Mouse (Mus musculus): ENCODE results near the gene Prss47.
A peak's percentile ranks its signal among the peaks of the same experiment; 100 is the strongest.

The Prss47 gene

GRCm38 (mm10) chr13:65052660-65053059 is at the start of gene Prss47:
TSS of gene Prss47 (minus strand) at chr13:65052760.
- DNase-seq (ENCODE audit: low read depth, low spot score) = no peak

- peak; percentile 2 for DNase-seq (ENCODE audit: low read depth, low spot score)
Observed at GRCm38 (mm10) chr13:65101232-65101631, 48.7 kb upstream of the Prss47 start.

- DNase-seq (ENCODE audit: low read depth, low spot score) = no peak
Observed at GRCm38 (mm10) chr13:65100678-65101077, 48.1 kb upstream of the Prss47 start.

GRCm38 (mm10) chr13:65097018-65097417 is 44.5 kb upstream of the Prss47 start:
- no peak for DNase-seq (ENCODE audit: low read depth, low spot score)

- DNase-seq (ENCODE audit: low read depth, low spot score) = no peak
Observed at GRCm38 (mm10) chr13:65095923-65096322, 43.4 kb upstream of the Prss47 start.

- DNase-seq (ENCODE audit: low read depth, low spot score) = no peak
Observed at GRCm38 (mm10) chr13:65069969-65070368, 17.4 kb upstream of the Prss47 start.

GRCm38 (mm10) chr13:65035057-65035456 is 17.5 kb downstream of the Prss47 start:
- peak; percentile 8 for DNase-seq (ENCODE audit: low read depth, low spot score)

GRCm38 (mm10) chr13:65032758-65033157 is 19.8 kb downstream of the Prss47 start, which contains the start of gene Spata31d1c:
TSS of gene Spata31d1c (plus strand) at chr13:65033058.
- no peak for DNase-seq (ENCODE audit: low read depth, low spot score)

GRCm38 (mm10) chr13:65011052-65011738 is 41.4 kb downstream of the Prss47 start:
- DNase-seq (ENCODE audit: low read depth, low spot score) = no peak

GRCm38 (mm10) chr13:65007971-65008370 is 44.6 kb downstream of the Prss47 start:
- no peak for DNase-seq (ENCODE audit: low read depth, low spot score)

- DNase-seq (ENCODE audit: low read depth, low spot score) = no peak
Observed at GRCm38 (mm10) chr13:65006760-65007159, 45.8 kb downstream of the Prss47 start.

GRCm38 (mm10) chr13:65005414-65005813 is 47.1 kb downstream of the Prss47 start:
- DNase-seq (ENCODE audit: low read depth, low spot score) = no peak
